Comparison of ENCODE assay signal across 34 mouse cellular contexts in genomic region chr16:70952937-70953336, GRCm38 (mm10).
"Had no signal": no experiment of that assay in that cellular context is flagged by ENCODE, and none has a peak within 500 bp of the region (broad histone marks: within the 10 kb centered on the region; RNA-seq: fewer than 3 reads in every experiment).

No protein-coding gene starts in this region.

- H3K27me3 ChIP-seq: heart, embryonic 12.5 days; heart, embryonic 13.5 days; heart, embryonic 15.5 days; hindbrain, embryonic 12.5 days; hindbrain, embryonic 13.5 days; hindbrain, embryonic 15.5 days; intestine, embryonic 15.5 days; kidney, embryonic 15.5 days had no signal

- H3K36me3 ChIP-seq: heart, embryonic 10.5 days; heart, embryonic 12.5 days; heart, embryonic 13.5 days; heart, embryonic 15.5 days; hindbrain, embryonic 10.5 days; hindbrain, embryonic 12.5 days; hindbrain, embryonic 13.5 days; hindbrain, embryonic 15.5 days; intestine, embryonic 15.5 days; kidney, embryonic 15.5 days had no signal

- H3K4me2 ChIP-seq: heart, embryonic 11.5 days; heart, embryonic 12.5 days; heart, embryonic 13.5 days; heart, embryonic 15.5 days; hindbrain, embryonic 12.5 days; hindbrain, embryonic 13.5 days; hindbrain, embryonic 14.5 days; hindbrain, embryonic 15.5 days; intestine, embryonic 15.5 days; kidney, embryonic 15.5 days had no signal

- ATAC-seq: hindbrain, embryonic 16.5 days; hindbrain, postnatal 0 days; inflammation-experienced regulatory T-cells, adult 6 months; intestine, embryonic 15.5 days; intestine, embryonic 16.5 days; intestine, postnatal 0 days had no signal

- H3K9ac ChIP-seq: heart, embryonic 12.5 days; heart, embryonic 13.5 days; heart, embryonic 15.5 days; hindbrain, embryonic 12.5 days; hindbrain, embryonic 13.5 days; hindbrain, embryonic 14.5 days; hindbrain, embryonic 15.5 days; intestine, embryonic 15.5 days; kidney, embryonic 15.5 days had no signal

- H3K4me1 ChIP-seq: heart, embryonic 10.5 days; heart, embryonic 12.5 days; heart, embryonic 13.5 days; heart, embryonic 15.5 days; hindbrain, embryonic 10.5 days; hindbrain, embryonic 12.5 days; hindbrain, embryonic 13.5 days; hindbrain, embryonic 15.5 days; intestine, embryonic 15.5 days; kidney, embryonic 15.5 days had no signal

- H3K27ac ChIP-seq: heart, embryonic 10.5 days; heart, embryonic 13.5 days; heart, embryonic 15.5 days; hindbrain, embryonic 10.5 days; hindbrain, embryonic 12.5 days; hindbrain, embryonic 13.5 days; hindbrain, embryonic 14.5 days; hindbrain, embryonic 15.5 days; hindbrain, postnatal 0 days; intestine, embryonic 15.5 days; kidney, embryonic 15.5 days; kidney, postnatal 0 days; layer of hippocampus, adult 2 months had no signal

- H3K9me3 ChIP-seq: heart, embryonic 10.5 days; heart, embryonic 13.5 days; heart, embryonic 15.5 days; hindbrain, embryonic 10.5 days; hindbrain, embryonic 12.5 days; hindbrain, embryonic 13.5 days; hindbrain, embryonic 15.5 days; intestine, embryonic 15.5 days; kidney, embryonic 15.5 days had no signal

- H3K4me3 ChIP-seq: heart, embryonic 10.5 days; heart, embryonic 12.5 days; heart, embryonic 13.5 days; heart, embryonic 15.5 days; hindbrain, embryonic 10.5 days; hindbrain, embryonic 12.5 days; hindbrain, embryonic 13.5 days; hindbrain, embryonic 15.5 days; intestine, embryonic 15.5 days; kidney, embryonic 15.5 days; layer of hippocampus, adult 2 months had no signal

- DNase-seq: heart, postnatal 10 days; heart, postnatal 36 days; heart, postnatal 4 days; kidney, adult 11 months; kidney, adult 18-20 months; kidney, adult 2 months; kidney, adult 8-10 months; kidney, adult 9 months; kidney, postnatal 10 days; kidney, postnatal 14 days; kidney, postnatal 25 days; kidney, postnatal 36 days; kidney, postnatal 4 days; layer of hippocampus, adult 9-11 months; layer of hippocampus, postnatal 36 days had no signal
